Mouse (Mus musculus): ENCODE measurements at regions not wholly inside any gene's neighbourhood (a gene's known extent, or its start where the extent isn't known, plus 50 kb on each side); places are given as distances from the start of the nearest gene placed in this dataset.

GRCm38 (mm10) chr3:61255232-61255631, 106.2 kb upstream of the Rap2b start:
- DNase-seq (ENCODE audit: low spot score in 2 of 2) = no peak

- no peak for DNase-seq (ENCODE audit: low spot score in 2 of 2)
Measured at GRCm38 (mm10) chr3:61255643-61256042, 105.8 kb upstream of the Rap2b start.

- peak; percentile 28 to 71 for DNase-seq (ENCODE audit: low spot score in 2 of 2)
Measured at GRCm38 (mm10) chr3:61268453-61269335, 92.7 kb upstream of the Rap2b start.

GRCm38 (mm10) chr3:61285924-61286520, 75.4 kb upstream of the Rap2b start:
- DNase-seq (ENCODE audit: low spot score in 2 of 2) = no peak

- no peak for DNase-seq (ENCODE audit: low spot score in 2 of 2)
Measured at GRCm38 (mm10) chr3:61288195-61288594, 73.2 kb upstream of the Rap2b start.

- DNase-seq (ENCODE audit: low spot score in 2 of 2) = no peak
Measured at GRCm38 (mm10) chr3:61294855-61295254, 66.6 kb upstream of the Rap2b start.

- no peak for DNase-seq (ENCODE audit: low spot score in 2 of 2)
Measured at GRCm38 (mm10) chr3:61297290-61297689, 64.1 kb upstream of the Rap2b start.

- DNase-seq (ENCODE audit: low spot score in 2 of 2) = no peak
Measured at GRCm38 (mm10) chr3:61302214-61302613, 59.2 kb upstream of the Rap2b start.

GRCm38 (mm10) chr3:61303485-61303884, 58.0 kb upstream of the Rap2b start:
- DNase-seq (ENCODE audit: low spot score in 2 of 2) = no peak

GRCm38 (mm10) chr3:61306306-61306705, 55.1 kb upstream of the Rap2b start:
- no peak for DNase-seq (ENCODE audit: low spot score in 2 of 2)

- DNase-seq (ENCODE audit: low spot score in 2 of 2) = no peak
Measured at GRCm38 (mm10) chr3:61308764-61309163, 52.7 kb upstream of the Rap2b start.

GRCm38 (mm10) chr3:61309197-61309596, 52.2 kb upstream of the Rap2b start:
- DNase-seq (ENCODE audit: low spot score in 2 of 2) = no peak
